Mouse (Mus musculus) hindbrain, embryonic 16.5 days (tissue): ENCODE measurements around the gene Jund. TPM values are rescaled to one million over a fixed set of nuclear protein-coding genes. Genes with fewer than 3 reads are reported as not detected.

Source experiments
- ATAC-seq: fragments of 200-750 bp; cut with Nextera tagmentation; 2 replicates; pipeline ENCODE4 v1.8.0; 2017; ENCODE audit warnings: moderate TSS enrichment, moderate library complexity
- H3K27ac ChIP-seq: fragments of 300-500 bp; sonication (generic); 2 replicates; pipeline ENCODE4 v1.5.1; 2014; ENCODE audit warnings: low read depth, mild to moderate bottlenecking, control low read depth, low read length, moderate library complexity
- H3K27me3 ChIP-seq: fragments of 300-500 bp; sonication (generic); replicated peaks from 2 replicates; pipeline ENCODE4 v1.6.1; 2014; ENCODE audit warnings: low read length; ENCODE audit not compliant: control insufficient read depth, insufficient read depth
- H3K36me3 ChIP-seq: fragments of 300-500 bp; sonication (generic); 2 replicates; pipeline ENCODE4 v1.6.1; 2014; ENCODE audit warnings: mild to moderate bottlenecking, low read length, moderate library complexity, mixed read lengths; ENCODE audit not compliant: control insufficient read depth, insufficient read depth
- H3K4me1 ChIP-seq: fragments of 300-500 bp; sonication (generic); 2 replicates; pipeline ENCODE4 v1.6.1; 2014; ENCODE audit warnings: low read depth, low read length; ENCODE audit not compliant: control insufficient read depth, insufficient read depth
- H3K4me2 ChIP-seq: fragments of 300-500 bp; sonication (generic); 2 replicates; pipeline ENCODE4 v1.6.1; 2014; ENCODE audit warnings: mild to moderate bottlenecking, low read length, control low read depth, moderate library complexity
- H3K4me3 ChIP-seq: fragments of 300-500 bp; sonication (generic); 2 replicates; pipeline ENCODE4 v1.5.1; 2014; ENCODE audit warnings: mild to moderate bottlenecking, low read length, control low read depth, moderate library complexity
- H3K9ac ChIP-seq: fragments of 300-500 bp; sonication (generic); 2 replicates; pipeline ENCODE4 v1.6.1; 2014; ENCODE audit warnings: low read depth, mild to moderate bottlenecking, control low read depth, low read length, moderate library complexity
- H3K9me3 ChIP-seq: fragments of 300-500 bp; sonication (generic); 2 replicates; pipeline ENCODE4 v1.6.1; 2014; ENCODE audit warnings: mild to moderate bottlenecking, low read length, moderate library complexity; ENCODE audit not compliant: control insufficient read depth
- WGBS: fragments of 180-500 bp; shearing (Covaris S2); extraction: QIAGEN DNeasy Blood & Tissue Kit; methylation state at CpG from one replicate; pipeline ENCODE4 v1.1.7; 2014; 5-methylcytosine and 5-hydroxymethylcytosine counted together
- polyA plus RNA-seq: library from polyadenylated mRNA; unstranded; fragments of >200 nt; fragmentation: Nextera tagmentation; extraction: Ambion mirVana; gene quantifications from 2 replicates; pipeline ENCODE4 v1.2.1, GENCODE M21; 2015

Gene Jund
- polyA plus RNA-seq, 1 experiment from 2014 or later: 60.0 TPM

GRCm38 (mm10) chr8:70658897-70659603 lies 39.7 kb upstream of the Jund start:
- no peaks in the 10 kb centered on the region for H3K9me3 ChIP-seq
- no peak for ATAC-seq
- 1% methylated on average over 31 of the region's 31 CpGs for WGBS

DNA sequence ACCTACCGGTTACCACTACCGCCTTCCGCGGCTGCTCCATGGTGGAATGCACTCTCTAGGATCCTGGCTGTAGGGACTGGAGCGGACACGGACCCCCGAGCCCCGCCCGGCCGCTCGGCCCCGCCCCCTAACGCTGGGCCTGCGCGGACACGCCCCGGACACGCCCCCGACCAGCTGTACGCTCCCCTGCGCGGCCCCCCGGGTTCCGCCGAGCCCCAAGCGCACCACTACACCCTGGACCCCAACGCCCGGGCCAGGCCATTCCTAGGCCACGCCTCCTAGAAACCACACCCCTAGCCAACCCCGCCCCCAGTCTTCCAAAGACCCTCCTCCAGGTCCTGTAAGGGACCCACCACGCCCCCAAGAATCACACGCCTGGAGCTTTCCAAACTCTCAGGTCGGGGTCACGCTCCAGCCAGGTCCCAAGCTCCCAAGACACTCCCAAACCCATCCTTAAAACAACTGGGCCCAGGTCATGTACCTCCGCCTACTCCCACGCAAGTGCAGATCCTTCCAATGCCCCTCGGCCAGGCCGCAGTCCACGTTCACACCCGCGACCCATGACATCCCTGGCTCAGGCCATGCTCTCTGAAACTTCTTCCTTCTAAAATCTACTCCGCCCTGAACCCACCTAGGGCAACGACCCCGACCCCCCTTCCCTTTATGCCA lies 39.0 kb upstream of the Jund start:
- Histone ChIP-seq H3K27ac (peak overlapping the region; percentile 62), H3K4me1 (peaks cover 9% of the 10 kb centered on the region), H3K27me3 (no peaks in the 10 kb centered on the region), H3K36me3 (no peaks in the 10 kb centered on the region), H3K4me3 (peak overlapping the region; percentile 75), H3K9me3 (no peaks in the 10 kb centered on the region), H3K4me2 (peak overlapping the region; percentile 96), H3K9ac (peak overlapping the region; percentile 79)
- WGBS: under 1% methylated on average over 43 of the region's 44 CpGs
- peak; percentile 87 for ATAC-seq

More at GRCm38 (mm10) chr8:70658897-70659603, 39.7 kb upstream of the Jund start:
- no peaks in the 10 kb centered on the region for H3K27me3 ChIP-seq
- H3K4me3 ChIP-seq: peak overlapping the region; percentile 75
- no peaks in the 10 kb centered on the region for H3K36me3 ChIP-seq
- H3K9ac ChIP-seq: peak overlapping the region; percentile 79
- peaks cover 9% of the 10 kb centered on the region for H3K4me1 ChIP-seq
- peak overlapping the region; percentile 96 for H3K4me2 ChIP-seq
- peak overlapping the region; percentile 62 for H3K27ac ChIP-seq

GRCm38 (mm10) chr8:70660273-70660725 lies 38.5 kb upstream of the Jund start, which contains the start of gene Pgpep1:
Gene Pgpep1, minus strand, starts transcription at chr8:70660388.
- H3K36me3 ChIP-seq: no peaks in the 10 kb centered on the region
- H3K27me3 ChIP-seq: no peaks in the 10 kb centered on the region
- H3K9ac ChIP-seq: peak within 1 kb of the TSS; percentile 79
- WGBS: 3% methylated on average over 14 of the region's 14 CpGs
- peak within 1 kb of the TSS; percentile 96 for H3K4me2 ChIP-seq
- peak within 1 kb of the TSS; percentile 62 for H3K27ac ChIP-seq
- ATAC-seq: peak; percentile 46
- no peaks in the 10 kb centered on the region for H3K9me3 ChIP-seq
- peak within 1 kb of the TSS; percentile 75 for H3K4me3 ChIP-seq
- H3K4me1 ChIP-seq: peaks cover 9% of the 10 kb centered on the region

- H3K27ac ChIP-seq: peak overlapping the region; percentile 55
- H3K4me1 ChIP-seq: peaks cover 9% of the 10 kb centered on the region
- no peak overlapping the region for H3K4me2 ChIP-seq
- H3K9me3 ChIP-seq: no peaks in the 10 kb centered on the region
- WGBS: 29% methylated on average over 4 of the region's 4 CpGs
- no peak overlapping the region for H3K9ac ChIP-seq
- H3K4me3 ChIP-seq: no peak overlapping the region
- no peak for ATAC-seq
- H3K27me3 ChIP-seq: no peaks in the 10 kb centered on the region
- H3K36me3 ChIP-seq: no peaks in the 10 kb centered on the region
Observed at GRCm38 (mm10) chr8:70663691-70664090, 35.1 kb upstream of the Jund start.

DNA sequence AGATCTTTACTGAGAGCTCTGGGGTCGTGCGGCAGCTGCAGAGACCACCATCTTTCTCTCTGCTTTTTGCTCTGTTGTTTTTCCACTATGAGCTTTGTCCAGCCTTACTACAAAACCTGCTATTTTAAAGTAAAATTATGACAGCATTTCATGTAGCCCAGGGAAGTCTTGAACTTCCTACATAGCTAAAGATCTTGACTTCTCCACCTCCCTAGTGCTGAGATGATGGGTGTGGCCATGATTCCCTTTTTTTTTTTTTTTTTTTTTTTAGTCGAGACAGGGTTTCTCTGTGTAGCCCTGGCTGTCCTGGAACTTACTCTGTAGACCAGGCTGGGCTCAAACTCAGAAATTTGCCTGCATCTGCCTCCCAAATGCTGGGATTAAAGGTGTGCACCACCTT lies 34.1 kb upstream of the Jund start:
- no peak overlapping the region for H3K4me2 ChIP-seq
- peaks cover 5% of the 10 kb centered on the region for H3K4me1 ChIP-seq
- H3K27me3 ChIP-seq: no peaks in the 10 kb centered on the region
- H3K9ac ChIP-seq: no peak overlapping the region
- H3K36me3 ChIP-seq: no peaks in the 10 kb centered on the region
- H3K27ac ChIP-seq: no peak overlapping the region
- no peaks in the 10 kb centered on the region for H3K9me3 ChIP-seq
- ATAC-seq: no peak
- no peak overlapping the region for H3K4me3 ChIP-seq
- WGBS: 74% methylated on average over 3 of the region's 3 CpGs

DNA sequence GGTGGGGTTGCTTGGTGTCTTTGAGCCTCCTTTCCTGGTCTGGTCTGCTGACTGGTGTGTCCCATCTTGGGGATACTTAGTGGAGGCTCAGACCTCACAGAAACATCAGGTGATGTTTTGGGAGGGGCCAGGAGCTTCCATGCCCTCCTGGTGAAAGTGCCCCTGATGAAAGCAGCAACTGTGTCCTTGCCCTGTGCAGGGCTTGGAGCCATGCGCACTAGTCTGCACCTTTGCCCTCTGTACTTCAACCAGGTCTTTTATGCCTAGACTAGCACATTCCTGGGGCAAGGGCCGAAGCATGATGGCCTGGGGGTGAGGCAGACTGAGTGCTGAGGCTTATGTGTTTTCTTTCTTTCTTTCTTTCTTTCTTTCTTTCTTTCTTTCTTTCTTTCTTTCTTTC lies 33.1 kb upstream of the Jund start:
- 78% methylated on average over 2 of the region's 2 CpGs for WGBS
- ATAC-seq: no peak
- no peaks in the 10 kb centered on the region for H3K36me3 ChIP-seq

GRCm38 (mm10) chr8:70667071-70667470 lies 31.7 kb upstream of the Jund start:
- H3K4me3 ChIP-seq: no peak overlapping the region
- no peaks in the 10 kb centered on the region for H3K27me3 ChIP-seq
- ATAC-seq: peak; percentile 59
- H3K36me3 ChIP-seq: no peaks in the 10 kb centered on the region
- H3K9ac ChIP-seq: no peak overlapping the region
- no peaks in the 10 kb centered on the region for H3K4me1 ChIP-seq
- H3K9me3 ChIP-seq: no peaks in the 10 kb centered on the region
- no peak overlapping the region for H3K27ac ChIP-seq
- WGBS: 65% methylated on average over 5 of the region's 5 CpGs
- no peak overlapping the region for H3K4me2 ChIP-seq

More for the DNA sequence above, 33.1 kb upstream of the Jund start:
- Histone ChIP-seq H3K27me3 (no peaks in the 10 kb centered on the region), H3K27ac (no peak overlapping the region), H3K9me3 (no peaks in the 10 kb centered on the region), H3K4me1 (no peaks in the 10 kb centered on the region), H3K4me3 (no peak overlapping the region), H3K9ac (no peak overlapping the region), H3K4me2 (no peak overlapping the region)

DNA sequence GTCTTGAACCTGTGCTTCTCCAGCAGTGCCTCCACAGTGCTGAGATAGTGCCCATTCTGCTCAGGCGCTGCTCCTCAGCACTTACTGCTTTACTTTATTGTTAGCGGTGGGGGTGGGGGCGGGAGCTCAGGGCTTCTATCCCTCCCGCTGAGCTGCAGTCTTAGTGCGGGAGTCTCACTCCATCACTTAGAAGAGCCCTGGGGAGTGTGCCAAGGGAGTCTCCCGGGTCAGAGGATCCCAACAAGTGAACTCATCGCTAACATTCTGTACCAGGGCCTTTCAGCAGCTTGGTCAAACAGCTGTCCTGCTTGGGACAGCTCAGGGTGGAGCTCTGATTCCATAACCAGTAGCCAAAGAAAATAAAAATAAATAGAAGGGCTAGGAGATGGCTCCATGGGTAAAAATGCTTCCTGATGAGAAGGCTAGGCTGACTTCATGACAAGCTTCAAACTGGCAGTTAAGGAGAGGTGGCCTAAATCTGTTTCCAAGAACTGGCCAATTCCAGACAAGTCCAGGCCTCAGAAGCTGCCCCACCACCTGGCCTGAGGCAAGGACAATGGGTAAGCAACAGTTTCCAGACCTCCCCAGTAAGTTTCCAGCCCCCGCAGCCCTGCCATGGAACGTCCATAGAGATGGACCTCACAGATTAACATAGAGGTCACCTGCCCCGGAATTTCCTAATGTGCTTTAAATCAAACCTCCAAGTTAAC lies 27.0 kb upstream of the Jund start:
- Histone ChIP-seq H3K9me3 (no peaks in the 10 kb centered on the region), H3K36me3 (no peaks in the 10 kb centered on the region), H3K4me2 (no peak overlapping the region), H3K9ac (no peak overlapping the region), H3K4me1 (peaks cover 12% of the 10 kb centered on the region), H3K4me3 (no peak overlapping the region), H3K27me3 (no peaks in the 10 kb centered on the region), H3K27ac (no peak overlapping the region)
- 54% methylated on average over 10 of the region's 10 CpGs for WGBS
- no peak for ATAC-seq
